Mouse (Mus musculus): ENCODE results near the gene Adprh.

DNA sequence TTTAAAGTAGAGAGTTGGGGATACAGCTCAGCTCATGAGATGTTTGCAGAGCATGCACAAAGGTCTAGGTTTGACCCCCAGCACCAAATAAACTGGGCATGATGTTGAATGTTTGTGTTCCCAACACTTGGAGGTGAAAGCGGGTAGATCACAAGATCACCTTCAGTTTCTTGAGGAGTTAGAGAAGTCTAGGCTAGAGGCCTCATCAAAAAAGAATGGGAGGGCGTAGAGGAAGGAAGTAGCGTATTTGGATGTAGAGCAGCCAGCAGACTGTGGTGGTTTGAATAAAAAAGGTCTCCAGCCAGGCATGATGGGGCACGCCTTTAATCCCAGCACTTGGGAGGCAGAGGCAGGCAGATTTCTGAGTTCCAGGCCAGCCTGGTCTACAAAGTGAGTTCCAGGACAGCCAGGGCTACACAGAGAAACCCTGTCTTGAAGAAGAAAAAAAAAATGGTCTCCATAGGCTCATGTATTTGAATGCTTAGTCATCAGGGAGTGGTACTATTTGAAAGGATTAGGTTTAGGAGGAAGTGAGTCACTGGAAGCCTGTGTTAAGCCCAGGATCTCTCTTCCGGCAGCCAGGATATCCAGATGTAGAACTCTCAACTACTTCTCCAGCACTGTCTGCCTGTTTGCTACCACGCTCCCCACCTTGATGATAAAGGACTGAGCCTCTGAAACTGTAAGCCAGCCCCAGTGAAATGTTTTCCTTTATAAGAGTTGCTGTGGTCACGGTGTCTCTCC is 8.6 kb downstream of the Adprh start:
- TF ChIP-seq POLR2A (IDR thresholded peaks at IDR 0.05; ENCODE audit: extremely low read depth, insufficient read depth, low read length) (no peak), CTCF (IDR thresholded peaks at IDR 0.05; ENCODE audit: low read depth, low read length) (no peak)

Data from liver, adult 2 months (tissue).